Mouse (Mus musculus): ENCODE measurements around the gene Sp9.

Gene Sp9

DNA sequence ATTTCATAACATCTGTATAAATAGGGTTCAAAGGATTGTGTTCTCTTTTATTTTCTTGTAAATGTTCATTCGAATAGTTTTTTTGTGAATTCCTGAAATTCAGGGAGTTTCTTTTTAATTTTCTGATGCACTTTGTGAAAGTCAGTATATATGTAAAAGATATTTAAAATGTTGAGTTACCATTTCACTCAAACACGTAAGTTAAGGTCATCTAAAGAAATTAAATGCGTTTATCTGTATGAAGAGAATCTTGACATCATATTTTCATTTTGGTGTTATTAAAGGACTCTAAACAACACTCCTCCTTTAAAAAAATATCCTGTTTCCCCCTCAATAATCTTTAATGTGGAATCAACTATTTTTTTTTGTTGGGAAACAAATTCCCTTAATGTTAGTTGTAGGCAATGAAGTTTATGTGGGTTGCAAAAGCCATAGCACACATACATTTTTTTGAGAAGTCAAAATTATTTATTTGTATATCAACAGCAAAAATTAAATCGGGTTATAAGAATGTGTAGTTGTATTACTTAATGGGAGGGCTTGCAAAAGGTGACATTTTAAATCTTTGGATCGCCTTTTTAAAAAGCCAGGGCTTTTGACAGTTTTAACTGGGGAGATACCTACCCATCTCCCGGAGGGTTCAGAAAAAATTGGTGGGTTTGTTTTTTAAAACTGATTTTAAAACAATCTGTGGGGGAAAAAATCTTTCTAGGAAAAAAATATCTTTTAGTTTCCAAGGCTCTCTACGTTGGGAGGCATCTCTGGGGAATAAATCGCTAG, 3.7 kb downstream of the Sp9 start:
- DNase-seq = no peak

DNA sequence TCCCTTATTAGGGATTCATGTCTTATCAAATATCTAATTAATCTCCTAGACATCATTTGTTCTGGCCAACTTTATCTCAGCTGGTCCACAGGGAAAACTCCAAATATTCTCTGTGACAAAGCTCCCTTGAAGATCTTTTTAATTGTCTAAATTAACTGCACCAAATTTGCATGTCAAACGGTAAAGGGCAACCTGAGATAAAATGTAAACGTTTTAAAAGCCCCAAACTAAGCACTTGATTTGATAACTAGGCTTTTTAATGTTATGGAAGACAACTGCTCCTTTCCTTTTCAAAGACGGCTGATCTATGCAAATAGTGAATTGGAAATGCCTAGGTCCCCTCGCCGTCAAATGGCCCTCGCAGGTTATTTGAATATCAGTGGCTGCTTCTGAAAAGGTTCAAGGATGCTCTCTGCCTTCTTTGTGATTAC, 4.4 kb downstream of the Sp9 start:
- DNase-seq = no peak

DNA sequence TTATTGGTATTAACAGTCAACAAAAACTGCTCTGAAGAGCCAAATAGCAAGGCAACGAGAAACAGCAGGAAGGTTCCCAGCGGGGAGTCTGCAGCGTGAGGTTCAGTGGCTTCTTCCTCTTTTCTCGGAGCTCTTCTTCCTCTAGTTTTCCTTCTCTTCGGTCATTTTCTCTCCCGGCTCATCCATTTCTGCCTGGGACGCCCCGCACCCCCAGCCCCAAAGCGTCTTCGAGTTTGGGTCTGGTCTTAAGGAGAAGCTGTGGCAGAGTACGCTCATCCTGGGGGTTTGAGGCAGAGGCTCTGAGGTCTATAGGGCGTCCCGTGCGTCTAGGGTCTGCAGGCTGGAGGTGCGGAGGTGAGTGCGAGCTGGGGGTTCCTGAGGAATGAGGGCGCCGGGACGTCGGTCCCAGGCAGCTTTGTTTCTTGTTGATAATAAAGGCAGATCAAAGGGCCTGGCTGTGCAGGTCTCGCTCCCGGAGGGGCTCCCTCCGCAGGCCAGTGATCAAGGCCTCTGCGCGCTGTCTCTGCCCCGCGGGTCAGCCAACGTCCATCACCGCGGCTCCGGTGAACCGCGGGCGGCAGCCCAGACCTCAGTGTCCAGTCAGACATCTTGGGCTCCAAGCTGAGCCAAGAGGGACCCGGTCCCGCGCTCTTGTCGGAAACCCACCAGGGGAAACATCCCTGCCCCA, 5.4 kb downstream of the Sp9 start:
- peak; percentile 11 for DNase-seq

DNA sequence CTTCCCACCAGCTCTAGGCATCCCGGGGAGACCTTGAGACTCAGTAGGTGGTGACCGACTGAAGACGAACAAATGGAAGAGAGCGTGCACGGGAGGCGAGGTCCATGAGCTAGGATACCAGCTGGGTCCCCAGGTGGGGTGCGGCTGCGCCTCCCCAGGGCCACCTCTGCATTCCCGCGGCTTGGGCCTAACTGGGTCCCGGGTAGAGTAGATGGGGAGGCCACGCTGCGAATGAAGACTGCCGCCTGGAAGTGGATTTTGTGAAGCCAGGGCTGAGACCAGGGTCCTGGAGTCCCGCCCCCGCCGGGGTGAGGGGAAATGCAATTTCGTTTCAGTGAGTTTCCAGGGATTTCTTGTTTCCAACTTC, 6.0 kb downstream of the Sp9 start:
- DNase-seq = peak; percentile 17

DNA sequence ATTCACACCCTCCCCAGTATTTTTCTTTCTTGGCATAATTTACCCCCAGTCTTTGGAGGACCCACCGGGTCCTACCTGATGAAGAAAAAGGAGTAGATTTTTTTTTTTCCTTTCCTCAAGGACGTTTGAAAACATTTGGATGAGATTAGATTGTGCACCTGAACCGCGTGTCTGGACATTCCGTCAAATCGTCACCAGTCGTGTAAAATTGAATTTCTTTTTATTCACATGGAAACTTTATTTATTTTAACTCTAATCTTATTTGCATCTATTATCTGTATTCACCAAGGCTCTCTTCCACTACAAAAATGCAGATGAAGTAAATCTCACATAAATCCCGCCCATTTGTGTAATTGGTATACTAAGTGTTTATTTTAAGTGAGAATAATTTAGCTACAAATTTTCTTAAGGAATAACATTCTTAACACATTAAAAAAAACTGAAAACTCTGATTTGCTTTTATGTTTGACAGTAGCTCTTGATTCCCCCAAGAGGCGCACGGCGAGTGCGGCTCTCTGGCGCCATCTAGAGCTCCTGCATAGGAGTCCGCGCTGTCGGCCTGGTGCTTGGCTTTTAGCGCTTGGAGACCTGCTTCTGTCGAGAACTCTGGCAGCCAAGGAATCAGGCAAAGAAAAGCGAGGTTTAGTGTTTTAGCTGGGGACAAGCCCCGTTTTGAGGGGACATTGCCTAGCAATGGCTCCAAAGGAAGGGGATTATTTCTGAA, 6.6 kb downstream of the Sp9 start:
- peak; percentile 74 for DNase-seq

DNA sequence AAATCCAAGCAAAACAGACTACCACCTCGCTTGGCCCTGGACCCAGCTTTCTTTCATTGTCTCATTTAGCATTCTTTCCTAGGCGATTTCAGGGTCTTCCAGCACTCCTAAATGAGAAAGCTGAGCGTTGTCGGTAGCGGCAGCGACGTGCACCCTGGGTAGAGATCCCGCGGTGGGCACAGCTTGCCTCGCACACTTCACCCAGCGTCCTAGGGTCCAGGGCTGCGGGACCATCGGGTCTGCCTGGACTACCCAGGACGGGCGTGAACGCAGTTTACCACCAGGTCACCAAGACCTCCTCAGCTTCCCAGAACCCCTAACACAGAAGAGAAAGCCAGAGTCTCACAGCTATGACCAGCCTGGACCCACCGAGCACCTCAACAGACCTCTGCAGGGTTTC, 7.1 kb downstream of the Sp9 start:
- DNase-seq = no peak

DNA sequence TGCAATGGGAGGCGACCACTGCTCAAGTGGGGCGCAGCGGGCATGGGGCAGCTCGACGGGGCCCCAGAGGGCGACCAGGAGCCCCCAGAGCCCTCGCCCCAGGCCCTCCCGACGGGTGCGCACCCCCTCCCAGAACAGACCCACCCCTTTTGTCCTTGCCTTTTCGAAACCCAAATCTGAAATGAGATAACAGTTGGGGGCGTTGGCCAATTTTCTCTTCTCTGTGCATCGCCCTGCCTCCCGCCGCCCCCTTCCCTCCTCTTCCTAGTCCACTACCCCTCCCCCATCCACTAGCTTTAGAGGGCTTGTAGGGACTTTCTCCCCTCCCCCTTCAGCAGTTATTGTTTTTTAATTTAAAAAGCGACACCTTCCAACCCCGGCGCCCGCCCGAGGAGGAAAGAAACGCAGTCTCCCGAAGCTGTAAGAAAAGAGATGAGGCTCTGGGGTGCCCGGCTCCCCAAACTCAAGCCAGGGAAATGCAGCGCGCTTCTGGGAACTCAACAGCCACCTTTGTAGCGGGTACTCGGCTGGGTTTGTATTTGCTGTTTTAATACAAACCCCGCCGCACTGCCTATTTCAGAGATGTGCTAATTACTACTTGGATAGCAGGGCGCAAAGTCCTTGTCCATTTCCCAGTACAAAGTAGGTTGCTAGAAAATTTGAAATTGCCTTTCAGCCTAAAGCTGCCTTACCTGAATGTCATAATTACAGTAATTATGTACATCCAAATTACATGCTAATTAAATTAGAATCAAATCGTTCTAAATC, 7.7 kb downstream of the Sp9 start:
- no peak for DNase-seq

DNA sequence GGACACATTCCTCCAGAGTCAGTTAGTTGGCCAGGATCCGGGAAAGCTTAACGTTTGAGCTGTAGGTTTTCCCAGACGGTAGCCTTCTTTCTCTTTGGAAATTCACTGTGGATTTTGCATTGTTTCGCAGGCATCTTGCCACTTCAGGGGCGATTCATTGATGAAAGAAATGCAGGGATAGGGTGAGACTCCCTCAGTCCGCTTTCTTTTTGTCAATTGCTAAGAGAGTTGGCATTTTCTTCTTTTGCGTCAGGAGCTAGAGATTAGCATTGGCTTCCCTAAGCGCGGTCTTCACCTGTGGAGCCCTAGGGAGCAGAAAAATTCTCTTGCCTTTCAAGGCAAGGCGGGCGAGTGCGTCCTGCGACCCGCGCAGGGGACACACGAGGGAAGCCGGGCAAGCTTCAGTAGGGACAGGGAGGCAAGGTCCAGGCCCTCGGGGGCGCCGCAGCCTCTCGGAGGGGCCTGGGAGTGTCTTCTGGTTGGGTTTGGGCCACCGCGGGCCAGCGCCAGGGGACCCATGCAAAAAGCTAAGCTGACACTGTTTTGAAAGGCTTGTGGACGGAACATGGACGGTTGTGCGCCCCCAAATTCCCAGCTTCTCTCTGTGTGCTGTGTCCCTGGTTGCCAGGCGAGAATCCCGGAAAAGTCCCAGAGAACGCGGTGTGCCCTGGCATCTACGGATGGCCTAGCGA, 8.8 kb downstream of the Sp9 start:
- no peak for DNase-seq

DNA sequence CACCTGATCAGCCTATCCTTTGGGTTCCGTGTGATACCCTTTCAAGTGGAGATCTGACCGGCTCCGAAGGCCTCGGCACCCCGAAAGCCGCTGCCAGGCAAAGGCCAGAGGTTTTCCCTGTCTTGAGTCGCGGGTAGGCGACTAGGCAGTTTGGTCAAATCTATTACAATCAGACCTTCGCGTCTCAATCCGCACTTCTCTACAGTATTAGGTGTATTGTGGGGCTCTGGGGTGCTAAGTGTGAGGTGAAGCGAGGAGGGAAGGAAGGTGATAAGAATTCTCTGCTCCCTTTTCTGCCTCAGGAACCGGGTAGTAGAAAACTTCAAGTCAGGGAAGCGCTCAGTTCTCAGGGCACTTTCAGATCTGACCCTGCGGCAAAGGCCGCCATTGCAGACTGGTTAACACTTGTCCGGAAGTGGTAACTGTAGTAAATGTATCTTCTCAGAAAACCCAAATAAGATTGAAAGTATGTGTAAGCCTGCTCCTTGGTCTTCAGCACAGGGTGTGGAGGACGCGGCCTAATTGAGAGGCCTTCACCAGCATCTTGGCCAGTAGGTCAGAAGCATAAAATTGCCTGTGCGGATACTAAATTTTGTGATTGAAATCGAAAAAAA, 9.4 kb downstream of the Sp9 start:
- no peak for DNase-seq

DNA sequence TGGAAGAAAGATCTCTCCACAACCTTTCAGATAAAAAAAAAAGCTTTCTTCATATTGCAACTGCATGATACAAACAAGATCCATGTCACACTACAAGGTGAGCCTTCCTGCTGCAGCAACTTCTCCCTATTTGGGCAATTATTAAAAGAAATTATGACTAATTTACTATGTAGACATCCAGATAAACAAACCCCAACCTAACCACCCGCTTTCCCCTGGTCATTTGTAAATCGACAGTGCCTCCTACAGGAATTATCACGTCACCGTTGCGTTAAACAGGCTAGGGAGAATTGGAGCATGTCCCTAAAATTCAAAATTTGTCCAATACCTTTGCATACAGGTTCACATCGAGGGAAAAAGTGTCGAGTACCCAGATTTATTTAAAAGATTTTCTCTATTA, 10.0 kb downstream of the Sp9 start:
- no peak for DNase-seq

DNA sequence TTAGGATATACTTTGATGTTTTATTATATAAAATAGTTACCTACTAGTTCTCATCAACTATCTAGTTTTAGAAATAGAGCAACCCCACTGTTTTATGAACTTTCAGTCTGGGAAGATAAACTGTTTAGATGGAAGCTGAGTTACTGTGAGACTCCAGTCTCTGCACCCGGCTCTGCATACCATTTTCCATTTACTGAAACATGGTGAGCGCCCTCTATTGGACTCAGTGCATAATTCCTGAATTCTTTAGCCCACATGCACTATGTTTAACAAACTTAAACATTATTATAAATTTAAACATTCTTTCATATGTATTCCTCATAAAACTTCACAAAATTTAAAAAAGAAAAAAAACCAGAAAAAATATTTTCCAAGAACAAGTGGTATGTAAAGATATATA, 13.9 kb downstream of the Sp9 start:
- DNase-seq = no peak

DNA sequence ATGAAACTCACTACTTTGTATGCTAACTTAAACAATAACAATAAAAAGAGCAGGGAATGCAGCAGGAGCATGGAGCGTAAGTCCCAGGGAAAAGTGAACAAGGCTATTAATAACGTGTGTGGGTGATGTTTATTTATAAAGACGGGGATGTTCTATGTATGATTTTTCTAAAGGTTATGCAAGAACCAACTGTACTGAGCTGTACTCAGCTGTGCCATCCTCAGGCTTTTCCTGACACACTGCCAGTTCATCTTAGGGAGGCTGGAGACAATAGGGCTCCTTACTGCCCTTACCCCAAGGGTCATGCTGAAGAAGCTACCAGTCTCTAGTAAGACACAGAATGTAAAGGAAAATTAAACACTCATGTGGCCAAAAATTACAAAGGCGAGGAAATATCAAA, 19.4 kb downstream of the Sp9 start:
- no peak for DNase-seq

DNA sequence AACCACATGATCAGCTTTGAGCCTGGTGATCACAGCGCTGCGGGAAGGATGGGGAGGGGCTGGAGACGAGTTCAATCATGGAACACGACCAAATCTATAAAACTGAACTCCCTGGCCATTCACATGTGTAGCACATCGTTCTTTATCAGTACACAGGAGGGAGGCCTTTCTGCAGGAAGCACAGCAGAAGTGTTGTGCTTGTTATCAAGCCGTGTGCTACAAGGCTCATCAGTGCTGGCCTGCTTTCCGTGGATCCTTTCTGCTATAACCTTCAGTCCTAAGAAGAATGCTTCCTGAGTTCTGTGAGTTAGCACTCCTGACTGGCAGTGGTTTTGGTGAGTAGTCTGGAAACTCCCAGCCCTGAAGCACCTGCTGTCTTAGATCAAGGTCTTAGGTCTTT, 23.3 kb downstream of the Sp9 start:
- DNase-seq = no peak

DNA sequence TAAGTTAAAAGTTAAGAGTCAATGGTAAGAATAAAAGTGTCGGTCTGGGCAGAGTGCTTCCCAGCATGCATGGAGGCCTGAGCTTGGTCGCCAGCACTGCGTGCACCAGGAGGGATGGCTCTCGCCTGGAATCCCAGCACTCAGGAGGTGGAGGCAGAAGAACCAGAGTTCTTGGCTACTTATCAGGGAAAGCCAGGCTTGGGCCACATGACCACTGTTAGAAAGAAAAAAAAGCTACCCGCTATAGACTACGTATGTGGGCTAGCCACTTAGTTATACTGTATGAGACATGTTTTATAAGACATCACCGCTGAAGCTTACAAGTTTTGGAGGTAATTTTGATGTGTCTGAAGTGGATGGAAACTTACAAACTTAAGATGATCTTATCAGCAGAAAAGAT, 26.4 kb downstream of the Sp9 start:
- DNase-seq = no peak

DNA sequence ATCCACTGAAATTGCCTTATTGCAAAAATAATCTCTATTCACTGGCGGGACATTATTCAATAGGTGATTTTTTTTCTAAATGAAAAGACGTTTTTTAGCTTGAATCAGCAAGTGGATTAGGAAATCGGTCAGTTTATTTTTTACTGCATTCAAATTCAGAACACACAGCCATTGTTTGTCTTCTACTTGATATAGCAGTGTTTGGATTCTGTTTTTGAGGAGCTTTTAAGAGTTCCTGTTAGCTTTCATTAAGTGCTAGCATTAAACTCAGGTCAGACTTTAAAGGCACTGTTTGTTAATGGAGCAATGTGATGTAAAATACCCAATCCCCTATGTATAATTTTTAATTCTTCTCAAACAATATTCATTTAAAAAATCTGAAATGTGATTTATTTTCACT, 27.1 kb downstream of the Sp9 start:
- DNase-seq = no peak

DNA sequence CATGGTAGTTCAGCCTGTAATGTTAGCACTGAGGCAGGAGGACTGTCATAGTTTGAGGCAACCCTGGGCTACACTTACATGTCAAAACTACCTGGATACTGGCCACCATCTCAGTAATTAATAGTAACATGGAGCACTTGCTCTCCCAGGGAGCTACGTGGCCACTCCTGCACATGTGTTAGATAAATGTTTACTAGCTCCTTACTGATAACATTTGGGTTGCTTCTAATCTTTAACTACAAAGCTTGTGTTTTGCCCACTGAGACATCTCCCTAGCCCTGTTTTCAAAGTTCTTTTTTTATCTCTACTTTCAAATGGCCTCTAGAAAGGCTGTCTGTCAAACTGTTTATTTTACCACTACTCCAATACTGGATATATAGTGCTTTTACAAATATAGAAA, 30.3 kb downstream of the Sp9 start:
- no peak for DNase-seq

DNA sequence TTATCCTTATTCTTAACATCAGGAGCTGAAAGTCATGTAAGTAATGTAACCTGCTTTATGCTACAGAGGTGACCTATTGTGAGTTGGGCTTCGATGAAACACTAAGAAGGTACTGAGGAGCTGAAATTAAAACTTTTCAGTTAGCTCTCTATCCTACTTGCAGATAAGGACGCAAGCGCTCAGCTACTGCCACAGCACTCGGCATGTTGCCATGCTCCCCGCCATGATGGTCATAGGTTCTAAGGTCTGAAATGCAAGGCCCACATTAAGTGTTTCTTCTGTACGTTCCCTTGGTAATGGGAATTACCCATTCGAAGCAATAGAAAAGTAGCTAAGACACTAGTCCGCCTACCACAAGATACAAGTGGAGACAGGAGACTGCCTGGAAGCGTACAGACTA, 31.0 kb downstream of the Sp9 start:
- no peak for DNase-seq

DNA sequence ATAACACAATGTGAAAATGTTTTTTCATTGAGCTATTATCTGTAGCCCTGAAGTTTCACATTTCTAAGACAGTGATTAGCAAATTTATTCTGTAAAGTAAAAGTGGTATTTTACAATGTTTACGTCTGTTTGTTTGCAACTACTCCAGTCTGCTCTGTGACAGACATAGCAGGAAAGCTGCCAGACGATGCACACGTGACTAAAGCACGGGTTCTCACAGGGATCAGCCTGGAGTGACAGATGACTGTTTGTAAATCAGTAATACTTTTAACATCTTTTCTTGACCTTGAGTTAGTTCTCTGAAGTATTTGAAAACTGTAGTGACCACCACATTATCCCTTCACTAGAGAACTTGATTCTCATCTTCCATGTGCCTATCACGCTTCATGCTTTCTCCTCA, 32.8 kb downstream of the Sp9 start:
- DNase-seq = no peak

DNA sequence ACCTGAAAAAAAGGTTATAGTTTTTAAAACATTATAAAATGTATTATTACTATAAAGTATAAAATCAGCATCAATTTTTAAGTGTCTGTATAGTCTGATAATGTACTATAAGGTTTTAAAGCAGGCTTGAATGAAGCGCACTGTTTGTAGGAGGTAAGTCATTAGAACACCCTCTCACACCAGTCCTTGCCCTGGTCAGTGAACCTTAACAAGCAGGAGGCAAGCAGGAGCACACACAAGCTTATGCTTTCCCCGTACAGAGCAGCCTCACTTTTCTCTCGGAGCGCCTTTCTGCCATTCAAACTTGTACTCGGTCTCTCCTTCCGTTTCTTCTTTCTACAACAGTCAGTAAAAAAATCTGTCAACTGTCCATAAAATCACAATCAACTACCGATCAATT, 34.3 kb downstream of the Sp9 start:
- DNase-seq = no peak

DNA sequence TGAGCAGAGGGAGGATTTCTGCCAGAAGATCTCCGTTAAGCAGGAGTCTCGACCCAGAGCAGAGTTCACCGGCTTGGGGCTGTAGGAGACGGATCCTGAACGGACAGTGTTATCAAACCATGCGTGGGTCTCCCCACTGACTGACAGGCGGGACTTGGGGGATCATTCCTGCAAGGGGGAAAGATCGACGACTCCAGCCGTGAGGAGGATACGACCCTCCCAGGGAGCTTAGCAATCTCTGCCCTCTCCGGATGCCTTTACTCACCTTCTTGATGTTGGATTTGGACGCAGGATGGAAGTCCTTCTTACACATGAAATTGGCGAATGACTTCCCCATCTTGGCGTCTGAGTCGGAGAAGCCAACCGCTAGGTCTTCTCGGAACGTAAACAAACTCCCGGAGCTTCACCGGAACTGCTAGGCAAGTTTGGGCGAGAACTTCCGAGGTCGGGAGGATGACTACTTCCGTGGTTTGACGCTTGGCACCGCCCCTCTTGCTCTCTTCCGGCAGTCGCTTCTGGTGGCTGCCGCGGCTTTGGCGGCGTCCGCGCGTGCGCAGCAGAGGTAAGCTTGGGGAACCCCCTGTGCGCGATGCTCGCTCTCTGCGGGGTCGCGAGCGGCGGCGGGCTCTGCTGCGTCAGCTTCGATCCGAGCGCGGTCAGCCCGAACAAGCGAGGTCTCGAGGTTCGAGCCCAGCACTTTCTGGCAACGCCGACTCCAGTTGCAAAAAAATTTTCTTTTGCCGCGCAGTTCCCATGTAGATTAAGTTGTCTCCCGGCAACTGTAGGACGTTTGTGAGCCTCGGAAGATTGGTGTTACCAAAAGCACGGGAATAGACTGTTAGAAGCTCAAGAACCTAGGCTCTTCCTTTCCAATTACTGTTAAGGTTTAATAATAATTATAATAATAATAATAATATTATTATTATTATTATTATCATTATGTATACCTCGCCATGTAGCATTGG, 40.7 kb downstream of the Sp9 start, which contains the start of the genes Scrn3 and Cir1:
Gene Scrn3 (plus strand): TSS at position 450 of the 965 bp plus-strand sequence.
Gene Cir1 (minus strand): TSS at position 550 of the 965 bp plus-strand sequence.
- DNase-seq = peak; percentile 97

DNA sequence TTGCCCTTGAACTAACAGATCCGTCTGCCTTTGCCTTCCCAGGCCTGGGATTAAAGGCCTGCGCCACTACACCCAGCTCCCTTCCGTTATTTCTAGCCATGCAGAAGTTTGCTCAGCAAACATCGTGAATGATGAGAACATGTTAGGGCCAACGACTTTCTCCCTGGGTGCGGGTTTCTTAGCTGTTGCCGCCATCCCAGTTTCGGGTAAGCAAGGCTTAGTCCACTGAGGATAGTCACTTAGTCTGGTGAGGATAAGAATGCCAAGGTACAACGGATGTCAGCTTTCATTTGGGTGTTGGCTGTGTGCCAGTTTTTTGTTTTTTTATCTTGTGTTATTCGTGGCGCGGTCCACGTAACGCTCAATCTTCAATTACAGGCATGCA, 41.4 kb downstream of the Sp9 start:
- peak; percentile 65 for DNase-seq
